Mouse (Mus musculus) heart, embryonic 16.5 days (tissue): ENCODE data around the gene C5ar2. TPM values are rescaled to one million over a fixed set of nuclear protein-coding genes. Genes with fewer than 3 reads are reported as not detected.
A peak's percentile ranks its signal among the peaks of the same experiment; 100 is the strongest.

Experiments
- ATAC-seq: fragments of 200-750 bp; cut with Nextera tagmentation; replicated peaks from 2 replicates; pipeline ENCODE4 v1.8.0; 2017; ENCODE audit warnings: moderate number of reproducible peaks; ENCODE audit not compliant: insufficient read depth, low FRiP score; ENCODE audit errors: extremely low read depth
- H3K27ac ChIP-seq: fragments of 300-500 bp; sonication (generic); 2 replicates; pipeline ENCODE4 v1.5.1; 2014; ENCODE audit warnings: mild to moderate bottlenecking, low read length, control low read depth, moderate library complexity
- H3K27me3 ChIP-seq: fragments of 300-500 bp; sonication (generic); 2 replicates; pipeline ENCODE4 v1.6.1; 2014; ENCODE audit warnings: low read length, mixed read lengths; ENCODE audit not compliant: control insufficient read depth, insufficient read depth
- H3K36me3 ChIP-seq: fragments of 300-500 bp; sonication (generic); 2 replicates; pipeline ENCODE4 v1.6.1; 2014; ENCODE audit not compliant: control insufficient read depth, insufficient read depth
- H3K4me1 ChIP-seq: fragments of 300-500 bp; sonication (generic); 2 replicates; pipeline ENCODE4 v1.6.1; 2014; ENCODE audit warnings: low read length, mixed read lengths; ENCODE audit not compliant: control insufficient read depth, insufficient read depth
- H3K4me2 ChIP-seq: fragments of 300-500 bp; sonication (generic); 2 replicates; pipeline ENCODE4 v1.6.1; 2014; ENCODE audit warnings: low read depth, mild to moderate bottlenecking, control low read depth, low read length
- H3K4me3 ChIP-seq: fragments of 300-500 bp; sonication (generic); 2 replicates; pipeline ENCODE4 v1.5.1; 2014; ENCODE audit warnings: mild to moderate bottlenecking, control low read depth, low read length
- H3K9ac ChIP-seq: fragments of 300-500 bp; sonication (generic); 2 replicates; pipeline ENCODE4 v1.6.1; 2014; ENCODE audit warnings: low read length, control low read depth
- H3K9me3 ChIP-seq: fragments of 300-500 bp; sonication (generic); replicated peaks from 2 replicates; pipeline ENCODE4 v1.6.1; 2016; ENCODE audit warnings: low read length; ENCODE audit not compliant: control insufficient read depth
- WGBS: fragments of 180-500 bp; shearing (Covaris S2); extraction: QIAGEN DNeasy Blood & Tissue Kit; methylation state at CpG from one replicate; pipeline ENCODE4 v1.1.7; 2014; 5-methylcytosine and 5-hydroxymethylcytosine counted together
- polyA plus RNA-seq: library from polyadenylated mRNA; unstranded; fragments of >200 nt; fragmentation: Nextera tagmentation; extraction: Ambion mirVana; gene quantifications from 2 replicates; pipeline ENCODE4 v1.2.1, GENCODE M21; 2015

Gene C5ar2
- polyA plus RNA-seq, 1 experiment from 2014 or later: 0.88 TPM

- peaks cover 29% of the 10 kb centered on the region for H3K36me3 ChIP-seq
- no peak overlapping the region for H3K9ac ChIP-seq
- H3K27me3 ChIP-seq: no peaks in the 10 kb centered on the region
- no peaks in the 10 kb centered on the region for H3K9me3 ChIP-seq
- H3K4me2 ChIP-seq: no peak overlapping the region
- no peak overlapping the region for H3K4me3 ChIP-seq
- 80% methylated on average over 21 of the region's 21 CpGs for WGBS
- no peaks in the 10 kb centered on the region for H3K4me1 ChIP-seq
- no peak for ATAC-seq
- H3K27ac ChIP-seq: no peak overlapping the region
Measured at GRCm38 (mm10) chr7:16208781-16209665, 34.9 kb downstream of the C5ar2 start.

- ATAC-seq: no peak
- no peaks in the 10 kb centered on the region for H3K9me3 ChIP-seq
- H3K4me1 ChIP-seq: no peaks in the 10 kb centered on the region
- H3K4me2 ChIP-seq: no peak overlapping the region
- no peak overlapping the region for H3K27ac ChIP-seq
- WGBS: 83% methylated on average over 10 of the region's 10 CpGs
- H3K9ac ChIP-seq: no peak overlapping the region
- H3K27me3 ChIP-seq: no peaks in the 10 kb centered on the region
- H3K4me3 ChIP-seq: no peak overlapping the region
- peaks cover 24% of the 10 kb centered on the region; the same call in 1 of the 2 replicates for H3K36me3 ChIP-seq
Measured at GRCm38 (mm10) chr7:16207496-16207895, 36.5 kb downstream of the C5ar2 start.

- 78% methylated on average over 7 of the region's 7 CpGs for WGBS
- H3K27ac ChIP-seq: no peak overlapping the region
- ATAC-seq: peak; percentile 38; the same call in 1 of the 2 replicates
- H3K36me3 ChIP-seq: peaks cover 24% of the 10 kb centered on the region; the same call in 1 of the 2 replicates
- H3K4me1 ChIP-seq: no peaks in the 10 kb centered on the region
- no peak overlapping the region for H3K9ac ChIP-seq
- H3K9me3 ChIP-seq: no peaks in the 10 kb centered on the region
- H3K4me3 ChIP-seq: no peak overlapping the region
- H3K27me3 ChIP-seq: no peaks in the 10 kb centered on the region
- H3K4me2 ChIP-seq: no peak overlapping the region
Measured at GRCm38 (mm10) chr7:16207076-16207475, 36.9 kb downstream of the C5ar2 start.

GRCm38 (mm10) chr7:16204791-16205190 is 39.2 kb downstream of the C5ar2 start:
- H3K4me1 ChIP-seq: no peaks in the 10 kb centered on the region
- H3K9ac ChIP-seq: no peak overlapping the region
- no peaks in the 10 kb centered on the region for H3K27me3 ChIP-seq
- H3K27ac ChIP-seq: no peak overlapping the region
- H3K4me2 ChIP-seq: no peak overlapping the region
- no peaks in the 10 kb centered on the region for H3K9me3 ChIP-seq
- 72% methylated on average over 9 of the region's 9 CpGs for WGBS
- no peak for ATAC-seq
- H3K36me3 ChIP-seq: peaks cover 20% of the 10 kb centered on the region
- H3K4me3 ChIP-seq: no peak overlapping the region

- no peak overlapping the region for H3K4me3 ChIP-seq
- H3K4me2 ChIP-seq: no peak overlapping the region
- WGBS: 90% methylated on average over 13 of the region's 13 CpGs
- no peak overlapping the region for H3K27ac ChIP-seq
- no peak overlapping the region for H3K9ac ChIP-seq
- H3K9me3 ChIP-seq: no peaks in the 10 kb centered on the region
- H3K4me1 ChIP-seq: no peaks in the 10 kb centered on the region
- peaks cover 19% of the 10 kb centered on the region for H3K36me3 ChIP-seq
- no peak for ATAC-seq
- H3K27me3 ChIP-seq: no peaks in the 10 kb centered on the region
Measured at GRCm38 (mm10) chr7:16203505-16203903, 40.5 kb downstream of the C5ar2 start.

- no peaks in the 10 kb centered on the region for H3K27me3 ChIP-seq
- H3K9me3 ChIP-seq: no peaks in the 10 kb centered on the region
- H3K27ac ChIP-seq: no peak overlapping the region
- ATAC-seq: no peak
- H3K4me1 ChIP-seq: no peaks in the 10 kb centered on the region
- no peak overlapping the region for H3K4me2 ChIP-seq
- peaks cover 21% of the 10 kb centered on the region for H3K36me3 ChIP-seq
- H3K9ac ChIP-seq: no peak overlapping the region
- 80% methylated on average over 15 of the region's 15 CpGs for WGBS
- no peak overlapping the region for H3K4me3 ChIP-seq
Measured at GRCm38 (mm10) chr7:16202756-16203504, 41.0 kb downstream of the C5ar2 start.

GRCm38 (mm10) chr7:16201136-16201535 is 42.8 kb downstream of the C5ar2 start:
- ATAC-seq: no peak
- Histone ChIP-seq H3K9ac (no peak overlapping the region), H3K4me1 (no peaks in the 10 kb centered on the region), H3K27ac (0 out of 2 replicates have a peak overlapping the region, but pooled peaks have one; percentile 37), H3K4me2 (no peak overlapping the region), H3K4me3 (no peak overlapping the region), H3K27me3 (no peaks in the 10 kb centered on the region), H3K36me3 (peaks cover 21% of the 10 kb centered on the region), H3K9me3 (no peaks in the 10 kb centered on the region)
- whole genome bisulfite sequencing: 73% methylated on average over 6 of the region's 6 CpGs

- no peaks in the 10 kb centered on the region for H3K4me1 ChIP-seq
- no peak overlapping the region for H3K4me3 ChIP-seq
- no peak overlapping the region; the same call in 1 of the 2 replicates for H3K27ac ChIP-seq
- ATAC-seq: no peak
- no peak overlapping the region for H3K9ac ChIP-seq
- 80% methylated on average over 11 of the region's 11 CpGs for WGBS
- peaks cover 18% of the 10 kb centered on the region for H3K36me3 ChIP-seq
- H3K27me3 ChIP-seq: no peaks in the 10 kb centered on the region
- no peak overlapping the region for H3K4me2 ChIP-seq
- H3K9me3 ChIP-seq: no peaks in the 10 kb centered on the region
Measured at GRCm38 (mm10) chr7:16198540-16198939, 45.4 kb downstream of the C5ar2 start.

GRCm38 (mm10) chr7:16197166-16197565 is 46.8 kb downstream of the C5ar2 start:
- H3K27ac ChIP-seq: peak overlapping the region; percentile 30; the same call in 1 of the 2 replicates

More at GRCm38 (mm10) chr7:16197166-16197565, 46.8 kb downstream of the C5ar2 start:
- H3K9me3 ChIP-seq: no peaks in the 10 kb centered on the region
- no peaks in the 10 kb centered on the region for H3K27me3 ChIP-seq
- H3K4me2 ChIP-seq: no peak overlapping the region
- H3K4me1 ChIP-seq: no peaks in the 10 kb centered on the region
- no peak overlapping the region for H3K4me3 ChIP-seq
- no peak overlapping the region for H3K9ac ChIP-seq
- ATAC-seq: peak; percentile 10; the same call in 1 of the 2 replicates
- 64% methylated on average over 5 of the region's 5 CpGs for WGBS
- peaks cover 15% of the 10 kb centered on the region for H3K36me3 ChIP-seq
